Mouse (Mus musculus) cerebellum, adult 18-20 months (tissue): ENCODE measurements at regions not wholly inside any gene's neighbourhood (a gene's known extent, or its start where the extent isn't known, plus 50 kb on each side); places are given as distances from the start of the nearest gene placed in this dataset.

Experiments
- DNase-seq, 2 experiments: peaks; one replicate each; pipeline ENCODE4 v3.0.0; 2021

- DNase-seq: no peak
Observed at GRCm38 (mm10) chr16:78877941-78878340, 52.8 kb upstream of the Chodl start.

- no peak for DNase-seq
Observed at GRCm38 (mm10) chr16:78859006-78859405, 71.7 kb upstream of the Chodl start.

GRCm38 (mm10) chr16:78830957-78831356 is 99.8 kb upstream of the Chodl start:
- no peak for DNase-seq

GRCm38 (mm10) chr16:78827739-78828138 is 103.0 kb upstream of the Chodl start:
- no peak for DNase-seq

- DNase-seq: no peak
Observed at GRCm38 (mm10) chr16:78790064-78790463, 140.7 kb upstream of the Chodl start.

GRCm38 (mm10) chr16:78759226-78759625 is 171.5 kb upstream of the Chodl start:
- no peak for DNase-seq

GRCm38 (mm10) chr16:78737902-78738301 is 161.4 kb upstream of the D16Ertd472e start:
- no peak for DNase-seq

GRCm38 (mm10) chr16:78730583-78731501 is 154.3 kb upstream of the D16Ertd472e start:
- no peak for DNase-seq

- no peak for DNase-seq
Observed at GRCm38 (mm10) chr16:78725541-78725940, 149.0 kb upstream of the D16Ertd472e start.

- no peak for DNase-seq
Observed at GRCm38 (mm10) chr16:78709943-78710342, 133.4 kb upstream of the D16Ertd472e start.

DNA sequence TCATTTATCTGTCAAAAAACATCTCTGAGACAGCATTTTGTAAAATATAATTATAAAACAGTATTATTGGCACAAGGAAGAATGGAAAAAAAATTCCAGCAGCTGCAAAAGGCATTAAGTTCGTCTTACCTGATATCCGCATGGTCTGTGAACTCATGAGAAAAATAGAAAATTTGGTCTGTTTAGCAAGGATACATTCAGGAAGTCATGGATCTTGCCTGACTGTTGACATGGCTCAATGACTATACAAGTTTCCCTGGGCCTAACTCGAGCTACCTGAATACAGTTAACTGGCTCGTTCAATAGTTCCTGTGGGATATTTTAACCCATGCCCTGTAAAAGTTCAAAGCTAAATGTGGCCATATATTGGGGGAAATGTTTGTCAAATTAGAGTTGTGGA is 131.1 kb upstream of the D16Ertd472e start:
- no peak for DNase-seq

DNA sequence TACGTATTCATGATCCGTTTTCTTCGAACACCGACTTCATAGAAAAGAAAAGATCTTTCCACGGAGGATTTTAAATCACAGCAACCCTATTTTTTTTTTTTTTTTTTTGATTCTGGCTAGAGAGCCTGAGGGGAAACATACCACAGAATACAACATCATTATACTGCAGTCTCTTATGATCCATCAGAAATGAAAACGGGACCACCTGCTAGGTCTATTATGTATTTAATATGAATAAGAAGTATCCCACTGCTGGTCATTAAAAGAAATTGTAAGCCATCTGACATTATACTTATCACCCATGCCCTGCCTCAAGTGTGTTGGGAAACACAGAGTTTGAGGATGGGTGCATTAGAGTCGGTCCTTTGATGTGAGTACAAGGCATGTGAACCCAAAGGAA is 130.7 kb upstream of the D16Ertd472e start:
- no peak for DNase-seq

DNA sequence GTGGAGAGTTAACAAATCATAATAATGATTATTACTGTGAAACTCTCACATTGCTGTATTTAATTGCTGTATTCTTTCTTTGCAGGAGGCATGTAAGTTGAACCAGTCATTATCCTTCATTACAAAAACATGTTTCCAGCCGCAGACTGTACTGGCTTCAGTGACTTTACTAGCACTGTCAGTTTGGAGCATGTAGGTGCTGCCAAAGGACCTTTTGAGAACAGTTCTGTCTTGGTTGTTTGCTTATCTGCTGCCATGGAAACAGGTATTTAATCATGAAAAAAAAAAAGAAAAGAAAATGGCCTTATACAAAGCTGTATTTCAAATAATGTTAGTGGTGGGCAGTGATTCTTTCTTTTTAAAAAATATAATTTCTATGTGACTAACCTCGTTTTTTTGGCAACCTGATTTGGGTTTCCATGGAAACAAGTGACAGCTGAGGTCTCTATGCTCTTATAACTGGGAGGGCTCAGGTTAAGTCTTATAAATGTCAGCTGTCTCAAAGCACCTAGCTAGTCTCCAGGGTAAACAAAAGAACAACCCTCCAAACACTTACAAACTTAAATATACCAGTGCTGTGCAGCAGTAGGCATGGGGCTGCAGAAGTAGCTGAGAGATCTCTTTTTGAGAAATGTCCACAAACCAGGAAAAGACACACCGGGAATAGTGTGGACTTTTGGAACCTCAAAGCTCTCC is 121.2 kb upstream of the D16Ertd472e start:
- no peak for DNase-seq

DNA sequence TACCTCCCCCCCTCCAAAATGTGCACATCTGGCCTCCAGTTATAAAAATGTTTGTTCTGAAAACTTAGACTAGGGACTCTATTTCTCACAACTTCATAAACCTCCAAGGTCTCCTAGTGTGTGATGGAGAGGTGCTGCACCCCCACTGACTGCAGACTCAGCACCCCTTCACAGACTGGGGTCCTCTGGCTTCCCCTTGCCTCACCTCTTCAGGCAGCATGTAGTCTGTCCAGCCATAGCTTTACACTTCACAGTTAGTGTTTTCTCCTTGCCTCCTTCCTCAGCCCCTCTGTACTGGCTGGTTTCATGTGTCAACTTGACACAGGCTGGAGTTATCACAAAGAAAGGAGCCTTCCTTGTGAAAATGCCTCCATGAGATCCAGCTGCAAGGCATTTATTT is 111.7 kb upstream of the D16Ertd472e start:
- DNase-seq: no peak

GRCm38 (mm10) chr16:78685160-78685559 is 108.7 kb upstream of the D16Ertd472e start:
- DNase-seq: no peak

GRCm38 (mm10) chr16:78684031-78684430 is 107.5 kb upstream of the D16Ertd472e start:
- peak in 1 of 2 experiments; percentile 2 for DNase-seq

GRCm38 (mm10) chr16:78661126-78661525 is 84.6 kb upstream of the D16Ertd472e start:
- DNase-seq: no peak

GRCm38 (mm10) chr16:78644710-78645109 is 68.2 kb upstream of the D16Ertd472e start:
- DNase-seq: no peak

DNA sequence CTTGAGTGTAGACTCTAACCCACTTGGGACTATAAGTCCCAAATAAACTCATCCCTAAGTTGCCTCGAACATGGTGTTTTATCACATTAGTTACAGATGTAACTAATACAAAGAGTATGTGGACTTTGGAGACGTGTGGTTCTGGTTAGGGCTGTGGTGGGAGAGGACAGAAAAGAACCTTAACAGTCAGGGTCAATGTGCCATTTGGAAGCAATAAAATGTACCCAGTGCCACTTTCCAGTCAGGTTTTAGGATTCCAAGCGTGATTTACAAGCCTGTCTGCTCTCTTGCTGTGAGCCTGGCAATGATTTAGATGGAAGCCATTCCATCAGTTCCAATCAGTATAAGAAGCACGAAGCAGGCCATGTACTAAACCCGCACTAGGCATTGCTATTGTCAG is 65.2 kb upstream of the D16Ertd472e start:
- DNase-seq: no peak

DNA sequence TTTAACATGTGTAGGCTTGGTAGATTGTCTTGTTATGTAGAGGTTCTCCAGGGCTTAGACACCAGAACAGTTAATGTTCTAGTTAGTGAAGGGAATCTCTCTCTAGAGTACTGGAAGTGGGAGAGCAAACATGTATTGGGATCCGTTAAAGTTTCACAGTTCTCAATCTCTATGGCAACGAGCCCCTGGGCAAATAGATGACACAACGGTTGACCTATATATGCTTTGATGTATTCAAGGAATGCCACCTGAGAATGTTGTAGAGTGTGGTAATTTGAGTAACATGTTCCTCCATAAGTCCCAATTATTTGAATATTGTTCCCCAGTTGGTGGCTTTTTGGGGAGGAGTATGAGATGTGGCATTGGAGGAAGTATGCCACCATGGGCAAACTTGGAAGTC is 64.7 kb upstream of the D16Ertd472e start:
- no peak for DNase-seq

DNA sequence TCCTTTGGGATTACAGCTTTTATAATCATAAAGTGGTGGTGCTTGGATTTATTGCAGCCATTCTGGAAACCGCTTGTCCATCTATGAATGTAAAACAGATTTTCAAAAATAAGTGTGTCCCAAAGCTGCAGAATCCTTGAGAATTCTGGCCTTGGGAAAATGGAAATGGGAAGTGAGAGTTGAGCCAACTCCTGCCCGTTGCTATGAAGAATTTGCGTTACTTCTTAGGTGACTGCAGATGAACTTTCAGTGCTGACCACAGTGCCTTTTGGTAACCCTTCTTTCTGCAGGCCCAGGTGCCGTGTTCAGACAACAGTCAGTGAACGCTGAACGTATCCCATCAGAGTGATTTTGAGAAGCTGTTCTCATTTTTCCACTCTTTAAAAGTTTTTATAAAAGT is 60.9 kb upstream of the D16Ertd472e start:
- DNase-seq: no peak

DNA sequence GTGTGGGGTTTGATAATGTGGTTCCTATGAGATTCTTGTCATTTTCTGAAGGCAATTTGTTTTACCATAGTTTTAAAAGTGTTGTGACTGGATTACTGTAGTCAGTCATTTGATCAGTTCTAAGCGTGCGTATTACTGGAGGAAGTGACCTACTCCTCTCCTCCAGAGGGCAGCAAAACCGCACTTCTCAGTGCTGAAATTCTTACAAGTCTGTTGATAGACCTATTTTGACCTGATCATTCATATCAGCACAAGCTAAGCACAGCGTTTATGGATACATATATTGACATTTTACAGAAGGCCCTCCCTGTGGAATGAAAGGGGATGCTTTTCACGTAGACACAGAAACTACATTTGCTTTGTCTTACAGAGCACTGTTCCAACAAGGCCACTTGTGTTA is 60.5 kb upstream of the D16Ertd472e start:
- DNase-seq: peak in 1 of 2 experiments; percentile 5

DNA sequence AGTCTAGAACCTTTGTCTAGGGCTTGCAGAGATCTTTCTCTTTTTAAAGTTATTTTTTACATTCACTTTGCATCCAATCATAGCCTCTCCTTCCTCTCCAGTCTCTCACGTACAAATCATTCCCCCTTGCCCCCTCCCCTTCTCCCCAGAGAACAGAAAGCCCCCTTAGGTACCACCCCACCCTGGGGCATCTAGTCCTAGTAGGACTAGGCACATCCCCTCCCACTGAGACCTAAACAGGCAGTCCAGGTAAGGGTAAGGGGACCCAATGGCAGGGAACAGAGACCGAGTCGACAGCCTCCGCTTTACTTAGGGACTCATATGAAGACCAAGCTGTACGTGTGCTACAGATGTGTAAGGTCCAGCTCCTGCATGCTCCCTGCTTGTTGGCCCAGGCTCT is 59.3 kb upstream of the D16Ertd472e start:
- no peak for DNase-seq

DNA sequence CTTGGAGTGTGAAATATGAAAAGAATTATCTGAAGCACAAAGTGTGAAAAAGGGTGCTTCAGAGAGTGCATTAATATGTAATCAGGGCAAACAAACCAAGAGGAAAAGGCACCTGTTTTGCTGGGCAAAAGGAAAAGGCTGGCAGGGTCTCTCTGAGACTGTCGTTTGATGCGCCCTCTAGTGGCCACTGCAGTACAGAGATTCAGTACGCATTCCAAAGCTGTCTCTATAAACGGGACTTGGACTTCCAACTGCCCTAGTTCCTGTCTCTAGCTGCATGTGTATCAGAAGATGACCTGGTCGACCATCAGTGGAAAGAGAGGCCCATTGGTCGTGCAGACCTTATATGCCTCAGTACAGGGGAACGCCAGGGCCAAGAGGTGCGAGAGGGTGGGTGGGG is 58.7 kb upstream of the D16Ertd472e start:
- DNase-seq: peak; percentile 29 to 54
